Mouse (Mus musculus): ENCODE measurements around the gene D5Ertd579e. TPM values are rescaled to one million over a fixed set of nuclear protein-coding genes. Genes with fewer than 3 reads are reported as not detected.

D5Ertd579e gene
- polyA plus RNA-seq, 1 experiment from 2014 or later, result 17.9 TPM

- Histone ChIP-seq H3K9ac (no peak overlapping the region), H3K27ac (no peak overlapping the region), H3K36me3 (peaks cover 30% of the 10 kb centered on the region), H3K27me3 (no peaks in the 10 kb centered on the region), H3K4me3 (no peak overlapping the region), H3K4me2 (no peak overlapping the region), H3K4me1 (no peaks in the 10 kb centered on the region), H3K9me3 (no peaks in the 10 kb centered on the region)
- WGBS, result 79% methylated on average over 8 of the region's 8 CpGs
- ATAC-seq (ENCODE audit: insufficient number of reproducible peaks, low FRiP score, low TSS enrichment, low read depth), result no peak
Observed at GRCm38 (mm10) chr5:36620409-36621057, 75.3 kb downstream of the D5Ertd579e start.

GRCm38 (mm10) chr5:36618890-36619289, 76.9 kb downstream of the D5Ertd579e start:
- WGBS, result 81% methylated on average over 5 of the region's 5 CpGs
- Histone ChIP-seq H3K36me3 (peaks cover 45% of the 10 kb centered on the region), H3K4me3 (no peak overlapping the region), H3K27me3 (no peaks in the 10 kb centered on the region), H3K9me3 (no peaks in the 10 kb centered on the region), H3K4me1 (no peaks in the 10 kb centered on the region), H3K27ac (no peak overlapping the region), H3K9ac (no peak overlapping the region), H3K4me2 (no peak overlapping the region)
- ATAC-seq (ENCODE audit: insufficient number of reproducible peaks, low FRiP score, low TSS enrichment, low read depth), result no peak

- no peak for ATAC-seq (ENCODE audit: insufficient number of reproducible peaks, low FRiP score, low TSS enrichment, low read depth)
Observed at GRCm38 (mm10) chr5:36618356-36618755, 77.5 kb downstream of the D5Ertd579e start.

GRCm38 (mm10) chr5:36614124-36614523, 81.7 kb downstream of the D5Ertd579e start:
- WGBS, result 78% methylated on average over 4 of the region's 4 CpGs
- Histone ChIP-seq H3K36me3 (peaks cover 57% of the 10 kb centered on the region), H3K27ac (no peak overlapping the region), H3K4me2 (no peak overlapping the region), H3K4me3 (no peak overlapping the region), H3K4me1 (peaks cover under 1% of the 10 kb centered on the region; the same call in 1 of the 2 replicates), H3K9ac (no peak overlapping the region), H3K27me3 (no peaks in the 10 kb centered on the region), H3K9me3 (no peaks in the 10 kb centered on the region)
- ATAC-seq (ENCODE audit: insufficient number of reproducible peaks, low FRiP score, low TSS enrichment, low read depth), result no peak

More at GRCm38 (mm10) chr5:36618356-36618755, 77.5 kb downstream of the D5Ertd579e start:
- Histone ChIP-seq H3K4me1 (no peaks in the 10 kb centered on the region), H3K4me3 (no peak overlapping the region), H3K36me3 (peaks cover 51% of the 10 kb centered on the region), H3K4me2 (no peak overlapping the region), H3K9me3 (no peaks in the 10 kb centered on the region), H3K9ac (no peak overlapping the region), H3K27me3 (no peaks in the 10 kb centered on the region), H3K27ac (no peak overlapping the region)
- 67% methylated on average over 4 of the region's 4 CpGs for WGBS

GRCm38 (mm10) chr5:36608939-36609499, 86.8 kb downstream of the D5Ertd579e start:
- 61% methylated on average over 2 of the region's 2 CpGs for WGBS
- no peak for ATAC-seq (ENCODE audit: insufficient number of reproducible peaks, low FRiP score, low TSS enrichment, low read depth)
- Histone ChIP-seq H3K9ac (no peak overlapping the region), H3K36me3 (peaks cover 56% of the 10 kb centered on the region), H3K27me3 (no peaks in the 10 kb centered on the region), H3K4me1 (peaks cover 8% of the 10 kb centered on the region), H3K27ac (no peak overlapping the region; the same call in 1 of the 2 replicates), H3K4me2 (no peak overlapping the region), H3K4me3 (no peak overlapping the region), H3K9me3 (no peaks in the 10 kb centered on the region)

- no peak overlapping the region for H3K9ac ChIP-seq
- WGBS, result 87% methylated on average over 5 of the region's 5 CpGs
- no peak overlapping the region for H3K4me2 ChIP-seq
- H3K27me3 ChIP-seq, result no peaks in the 10 kb centered on the region
- no peak for ATAC-seq (ENCODE audit: insufficient number of reproducible peaks, low FRiP score, low TSS enrichment, low read depth)
- no peak overlapping the region for H3K27ac ChIP-seq
- no peaks in the 10 kb centered on the region for H3K9me3 ChIP-seq
- peaks cover 87% of the 10 kb centered on the region for H3K36me3 ChIP-seq
- H3K4me3 ChIP-seq, result no peak overlapping the region
- no peaks in the 10 kb centered on the region for H3K4me1 ChIP-seq
Observed at GRCm38 (mm10) chr5:36603031-36603430, 92.8 kb downstream of the D5Ertd579e start.

GRCm38 (mm10) chr5:36602028-36602427, 93.8 kb downstream of the D5Ertd579e start:
- Histone ChIP-seq H3K4me3 (no peak overlapping the region), H3K4me2 (no peak overlapping the region), H3K36me3 (peaks cover 82% of the 10 kb centered on the region), H3K9me3 (no peaks in the 10 kb centered on the region), H3K9ac (no peak overlapping the region), H3K4me1 (no peaks in the 10 kb centered on the region), H3K27ac (no peak overlapping the region), H3K27me3 (no peaks in the 10 kb centered on the region)
- no peak for ATAC-seq (ENCODE audit: insufficient number of reproducible peaks, low FRiP score, low TSS enrichment, low read depth)
- 89% methylated on average over 9 of the region's 9 CpGs for WGBS

GRCm38 (mm10) chr5:36601492-36601891, 94.3 kb downstream of the D5Ertd579e start:
- WGBS, result 87% methylated on average over 7 of the region's 7 CpGs
- Histone ChIP-seq H3K4me1 (0 out of 2 replicates have a peak, but pooled peaks cover 2% of the 10 kb centered on the region), H3K27ac (no peak overlapping the region), H3K4me3 (no peak overlapping the region), H3K27me3 (no peaks in the 10 kb centered on the region), H3K9me3 (no peaks in the 10 kb centered on the region), H3K36me3 (peaks cover 77% of the 10 kb centered on the region), H3K4me2 (no peak overlapping the region), H3K9ac (no peak overlapping the region)
- no peak for ATAC-seq (ENCODE audit: insufficient number of reproducible peaks, low FRiP score, low TSS enrichment, low read depth)

- H3K4me3 ChIP-seq, result no peak overlapping the region
- no peak overlapping the region for H3K27ac ChIP-seq
- no peaks in the 10 kb centered on the region for H3K27me3 ChIP-seq
- H3K4me2 ChIP-seq, result no peak overlapping the region
- peaks cover 51% of the 10 kb centered on the region for H3K36me3 ChIP-seq
- no peaks in the 10 kb centered on the region for H3K9me3 ChIP-seq
- H3K9ac ChIP-seq, result no peak overlapping the region
- WGBS, result 85% methylated on average over 1 of the region's 1 CpGs
- H3K4me1 ChIP-seq, result 0 out of 2 replicates have a peak, but pooled peaks cover 2% of the 10 kb centered on the region
- ATAC-seq (ENCODE audit: insufficient number of reproducible peaks, low FRiP score, low TSS enrichment, low read depth), result no peak
Observed at GRCm38 (mm10) chr5:36598883-36599282, 96.9 kb downstream of the D5Ertd579e start.

GRCm38 (mm10) chr5:36597653-36598052, 98.2 kb downstream of the D5Ertd579e start:
- ATAC-seq (ENCODE audit: insufficient number of reproducible peaks, low FRiP score, low TSS enrichment, low read depth), result no peak
- Histone ChIP-seq H3K4me1 (0 out of 2 replicates have a peak, but pooled peaks cover 2% of the 10 kb centered on the region), H3K27ac (no peak overlapping the region), H3K4me2 (no peak overlapping the region), H3K9me3 (no peaks in the 10 kb centered on the region), H3K9ac (no peak overlapping the region), H3K36me3 (peaks cover 39% of the 10 kb centered on the region), H3K27me3 (no peaks in the 10 kb centered on the region), H3K4me3 (no peak overlapping the region)
- WGBS, result 28% methylated on average over 4 of the region's 4 CpGs

GRCm38 (mm10) chr5:36596225-36596624, 99.6 kb downstream of the D5Ertd579e start:
- 70% methylated on average over 5 of the region's 5 CpGs for WGBS
- H3K36me3 ChIP-seq, result peaks cover 24% of the 10 kb centered on the region
- ATAC-seq (ENCODE audit: insufficient number of reproducible peaks, low FRiP score, low TSS enrichment, low read depth), result no peak

GRCm38 (mm10) chr5:36595115-36595514, 100.7 kb downstream of the D5Ertd579e start:
- H3K9ac ChIP-seq, result no peak overlapping the region
- 20% methylated on average over 3 of the region's 3 CpGs for WGBS
- no peak overlapping the region for H3K4me3 ChIP-seq
- peaks cover 14% of the 10 kb centered on the region for H3K36me3 ChIP-seq
- no peak overlapping the region for H3K4me2 ChIP-seq
- H3K4me1 ChIP-seq, result 0 out of 2 replicates have a peak, but pooled peaks cover 2% of the 10 kb centered on the region
- no peaks in the 10 kb centered on the region for H3K27me3 ChIP-seq
- no peaks in the 10 kb centered on the region for H3K9me3 ChIP-seq
- no peak overlapping the region for H3K27ac ChIP-seq
- ATAC-seq (ENCODE audit: insufficient number of reproducible peaks, low FRiP score, low TSS enrichment, low read depth), result no peak

More at GRCm38 (mm10) chr5:36596225-36596624, 99.6 kb downstream of the D5Ertd579e start:
- Histone ChIP-seq H3K27me3 (no peaks in the 10 kb centered on the region), H3K9ac (no peak overlapping the region), H3K9me3 (no peaks in the 10 kb centered on the region), H3K4me1 (0 out of 2 replicates have a peak, but pooled peaks cover 2% of the 10 kb centered on the region), H3K27ac (no peak overlapping the region), H3K4me2 (no peak overlapping the region), H3K4me3 (no peak overlapping the region)
